Mouse (Mus musculus) CH12.LX (cell line): ENCODE measurements at regions not wholly inside any gene's neighbourhood (a gene's known extent, or its start where the extent isn't known, plus 50 kb on each side); places are given as distances from the start of the nearest gene placed in this dataset.

ENCODE experiments used
- CHD2 ChIP-seq: IDR thresholded peaks from 2 replicates; pipeline ENCODE4 v1.6.1; 2011; ENCODE audit warnings: low read length, improper control_type of control experiment
- CTCF ChIP-seq, 2 experiments: IDR thresholded peaks in 1 of 2; conservative IDR thresholded peaks in 1 of 2; 2 replicates each; pipeline ENCODE4 v1.5.1; 2011 to 2012; ENCODE audit warnings: low read depth in 2 of 2, low read length in 2 of 2, improper control_type of control experiment in 1 of 2, inconsistent platforms in 1 of 2, mild to moderate bottlenecking in 1 of 2, moderate library complexity in 1 of 2
- E2F4 ChIP-seq: IDR thresholded peaks from 2 replicates; pipeline ENCODE4 v1.6.1; 2011; ENCODE audit warnings: low read depth, low read length, improper control_type of control experiment; ENCODE audit not compliant: insufficient replicate concordance
- POLR2AphosphoS2 ChIP-seq: IDR thresholded peaks from 2 replicates; pipeline ENCODE4 v1.6.1; 2011; ENCODE audit warnings: low read depth, low read length, improper control_type of control experiment
- SIN3A ChIP-seq: IDR thresholded peaks from 2 replicates; pipeline ENCODE4 v1.6.1; 2012; ENCODE audit warnings: low read length, improper control_type of control experiment, inconsistent platforms
- UBTF ChIP-seq: IDR thresholded peaks from 2 replicates; pipeline ENCODE4 v1.6.1; 2012; ENCODE audit warnings: low read depth, mild to moderate bottlenecking, inconsistent platforms, low read length, improper control_type of control experiment, moderate library complexity
- USF1 ChIP-seq: IDR thresholded peaks from 2 replicates; pipeline ENCODE4 v1.6.1; 2014; ENCODE audit warnings: low read depth, mild to moderate bottlenecking, inconsistent platforms, low read length, improper control_type of control experiment

GRCm38 (mm10) chr14:13146959-13147535 lies 137.5 kb upstream of the Synpr start:
- TF ChIP-seq USF1 (no peak), CHD2 (no peak), CTCF (conservative IDR thresholded peaks at IDR 0.05 in 1 of 2, IDR thresholded peaks at IDR 0.05 in 1 of 2; ENCODE audit: low read depth in 2 of 2, low read length in 2 of 2) (no peak), POLR2AphosphoS2 (no peak), SIN3A (no peak), UBTF (no peak), E2F4 (no peak)
